In the genomic region with DNA sequence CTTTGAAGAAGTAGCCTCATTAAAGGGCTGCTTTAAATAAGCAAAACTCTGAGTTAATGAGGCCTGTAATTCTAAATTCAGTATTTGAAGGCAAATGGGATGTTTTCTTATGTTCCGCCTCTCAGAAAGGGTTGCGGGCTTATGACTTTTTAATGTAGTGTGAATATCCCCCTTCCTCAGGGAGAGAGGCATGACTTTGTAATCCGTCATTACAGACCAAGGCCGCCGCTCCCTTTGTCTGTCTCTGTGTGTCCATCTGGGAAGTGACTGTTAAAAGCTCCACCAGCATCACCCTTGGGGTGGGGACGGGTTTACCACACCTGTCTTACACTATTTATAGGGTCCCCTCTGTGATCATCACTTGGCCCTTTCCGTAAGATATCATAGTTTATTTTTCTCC, we compare ENCODE assay signal across 12 mouse cellular contexts.
"Had no signal": no experiment of that assay in that cellular context is flagged by ENCODE, and none has a peak within 500 bp of the region (broad histone marks: within the 10 kb centered on the region; RNA-seq: fewer than 3 reads in every experiment).

No protein-coding gene starts in this region.

- H3K27me3 ChIP-seq: liver, embryonic 15.5 days; stomach, embryonic 15.5 days had no signal

- ATAC-seq: lung, postnatal 0 days had no signal

- H3K27ac ChIP-seq: left cerebral cortex, adult 2 months; limb, embryonic 10.5 days; liver, embryonic 15.5 days; stomach, embryonic 15.5 days had no signal

- DNase-seq: kidney, adult 18-20 months; kidney, postnatal 10 days; lung, adult 2 months; lung, postnatal 36 days; thymus, adult 2 months; thymus, postnatal 36 days had no signal

- H3K4me3 ChIP-seq: left cerebral cortex, adult 2 months; limb, embryonic 10.5 days; liver, embryonic 15.5 days; stomach, embryonic 15.5 days had no signal

- H3K4me1 ChIP-seq: limb, embryonic 10.5 days; liver, embryonic 15.5 days; stomach, embryonic 15.5 days had no signal

- H3K9ac ChIP-seq: liver, embryonic 15.5 days; stomach, embryonic 15.5 days had no signal

- H3K36me3 ChIP-seq: limb, embryonic 10.5 days; liver, embryonic 15.5 days; stomach, embryonic 15.5 days had no signal

- H3K9me3 ChIP-seq: limb, embryonic 10.5 days; liver, embryonic 15.5 days; stomach, embryonic 15.5 days had no signal

- H3K4me2 ChIP-seq: liver, embryonic 11.5 days; liver, embryonic 15.5 days; stomach, embryonic 15.5 days had no signal
